Mouse (Mus musculus) heart, embryonic 12.5 days (tissue): ENCODE data around the gene Slc22a21. TPM values are rescaled to one million over a fixed set of nuclear protein-coding genes. Genes with fewer than 3 reads are reported as not detected.

Experiments used
- ATAC-seq: fragments of 200-750 bp; cut with Nextera tagmentation; 2 replicates; pipeline ENCODE4 v1.8.0; 2017; ENCODE audit warnings: moderate TSS enrichment, moderate library complexity; ENCODE audit not compliant: insufficient number of reproducible peaks, low FRiP score
- H3K27ac ChIP-seq: fragments of 300-500 bp; sonication (generic); 2 replicates; pipeline ENCODE4 v1.5.1; 2016; ENCODE audit warnings: mild to moderate bottlenecking, moderate library complexity; ENCODE audit not compliant: poor library complexity, severe bottlenecking
- H3K27me3 ChIP-seq: fragments of 300-500 bp; sonication (generic); replicated peaks from 2 replicates; pipeline ENCODE4 v1.6.1; 2016; ENCODE audit warnings: mild to moderate bottlenecking, moderate library complexity
- H3K36me3 ChIP-seq: fragments of 300-500 bp; sonication (generic); 2 replicates; pipeline ENCODE4 v1.6.1; 2016; ENCODE audit warnings: mild to moderate bottlenecking, moderate library complexity
- H3K4me1 ChIP-seq: fragments of 300-500 bp; sonication (generic); replicated peaks from 2 replicates; pipeline ENCODE4 v1.6.1; 2016; ENCODE audit warnings: mild to moderate bottlenecking
- H3K4me2 ChIP-seq: fragments of 300-500 bp; sonication (generic); 2 replicates; pipeline ENCODE4 v1.6.1; 2016; ENCODE audit warnings: mild to moderate bottlenecking, moderate library complexity
- H3K4me3 ChIP-seq: fragments of 300-500 bp; sonication (generic); 2 replicates; pipeline ENCODE4 v1.5.1; 2016; ENCODE audit warnings: mild to moderate bottlenecking
- H3K9ac ChIP-seq: fragments of 300-500 bp; sonication (generic); 2 replicates; pipeline ENCODE4 v1.6.1; 2016; ENCODE audit warnings: mild to moderate bottlenecking, moderate library complexity
- H3K9me3 ChIP-seq: fragments of 300-500 bp; sonication (generic); replicated peaks from 2 replicates; pipeline ENCODE4 v1.6.1; 2016; ENCODE audit warnings: mild to moderate bottlenecking, moderate library complexity
- WGBS: fragments of 180-500 bp; shearing (Covaris S2); methylation state at CpG from one replicate; pipeline ENCODE4 v1.1.7; 2016; 5-methylcytosine and 5-hydroxymethylcytosine counted together
- polyA plus RNA-seq: library from polyadenylated mRNA; unstranded; fragments of >200 nt; fragmentation: Nextera tagmentation; extraction: Ambion mirVana; gene quantifications from 2 replicates; pipeline ENCODE4 v1.2.1, GENCODE M21; 2016

The Slc22a21 gene
- polyA plus RNA-seq, 1 experiment from 2014 or later = 2.6 TPM

- 59% methylated on average over 1 of the region's 1 CpGs for WGBS
Observed at GRCm38 (mm10) chr11:53900991-53901390, 79.1 kb downstream of the Slc22a21 start.

GRCm38 (mm10) chr11:53899981-53900380 lies 80.2 kb downstream of the Slc22a21 start:
- ATAC-seq = no peak

More at GRCm38 (mm10) chr11:53900991-53901390, 79.1 kb downstream of the Slc22a21 start:
- Histone ChIP-seq H3K36me3 (no peaks in the 10 kb centered on the region), H3K4me1 (peaks cover 12% of the 10 kb centered on the region), H3K4me2 (no peak overlapping the region), H3K9me3 (no peaks in the 10 kb centered on the region; the same call in 1 of the 2 replicates), H3K27ac (no peak overlapping the region), H3K9ac (no peak overlapping the region), H3K27me3 (no peaks in the 10 kb centered on the region), H3K4me3 (no peak overlapping the region)
- no peak for ATAC-seq

More at GRCm38 (mm10) chr11:53899981-53900380, 80.2 kb downstream of the Slc22a21 start:
- Histone ChIP-seq H3K27ac (no peak overlapping the region), H3K36me3 (no peaks in the 10 kb centered on the region), H3K9me3 (no peaks in the 10 kb centered on the region; the same call in 1 of the 2 replicates), H3K4me3 (no peak overlapping the region), H3K9ac (no peak overlapping the region), H3K4me2 (no peak overlapping the region), H3K4me1 (peaks cover 12% of the 10 kb centered on the region), H3K27me3 (no peaks in the 10 kb centered on the region)
- WGBS = 85% methylated on average over 6 of the region's 6 CpGs

Other genes starting within 250 kb of the Slc22a21 start
- 9.8 and 11.3 TPM in 2 replicates for gene Irf1, start 210.3 kb downstream of the Slc22a21 start, polyA plus RNA-seq
- gene Gm17334, start 207.1 kb downstream of the Slc22a21 start, polyA plus RNA-seq = 0.22 TPM in 1 of 2 replicates, not detected in the other
- 0.19 and 0.27 TPM in 2 replicates for gene Gm12216, start 121.1 kb downstream of the Slc22a21 start, polyA plus RNA-seq
- 8.9 and 9.6 TPM in 2 replicates for gene Slc22a5, start 88.7 kb downstream of the Slc22a21 start, polyA plus RNA-seq
- 4.0 and 4.3 TPM in 2 replicates for gene Slc22a4, start 47.8 kb upstream of the Slc22a21 start, polyA plus RNA-seq
- 7.1 and 7.3 TPM in 2 replicates for gene Pdlim4, start 88.7 kb upstream of the Slc22a21 start, polyA plus RNA-seq
- gene P4ha2, start 119.8 kb upstream of the Slc22a21 start, polyA plus RNA-seq = 56.5 and 62.1 TPM in 2 replicates